Mouse (Mus musculus): ENCODE measurements around the gene Abca1.

The Abca1 gene

GRCm38 (mm10) chr4:53149644-53150043 is 10.1 kb downstream of the Abca1 start:
- DNase-seq (ENCODE audit: low spot score): no peak

GRCm38 (mm10) chr4:53148817-53149216 is 10.9 kb downstream of the Abca1 start:
- DNase-seq (ENCODE audit: low spot score): no peak

GRCm38 (mm10) chr4:53147454-53147853 is 12.2 kb downstream of the Abca1 start:
- DNase-seq (ENCODE audit: low spot score): no peak

- no peak for DNase-seq (ENCODE audit: low spot score)
These were observed 12.6 kb downstream of the Abca1 start for GRCm38 (mm10) chr4:53147046-53147445.

- DNase-seq (ENCODE audit: low spot score): no peak
These were observed 13.3 kb downstream of the Abca1 start for GRCm38 (mm10) chr4:53146227-53146949.

GRCm38 (mm10) chr4:53145434-53146168 is 14.1 kb downstream of the Abca1 start:
- no peak for DNase-seq (ENCODE audit: low spot score)

- no peak for DNase-seq (ENCODE audit: low spot score)
These were observed 15.1 kb downstream of the Abca1 start for GRCm38 (mm10) chr4:53144571-53144970.

GRCm38 (mm10) chr4:53144021-53144420 is 15.7 kb downstream of the Abca1 start:
- DNase-seq (ENCODE audit: low spot score): no peak

- DNase-seq (ENCODE audit: low spot score): no peak
These were observed 19.0 kb downstream of the Abca1 start for GRCm38 (mm10) chr4:53140678-53141077.

GRCm38 (mm10) chr4:53139495-53139894 is 20.2 kb downstream of the Abca1 start:
- DNase-seq (ENCODE audit: low spot score): no peak

GRCm38 (mm10) chr4:53138974-53139373 is 20.7 kb downstream of the Abca1 start:
- no peak for DNase-seq (ENCODE audit: low spot score)

GRCm38 (mm10) chr4:53137087-53137486 is 22.6 kb downstream of the Abca1 start:
- DNase-seq (ENCODE audit: low spot score): no peak

- no peak for DNase-seq (ENCODE audit: low spot score)
These were observed 24.9 kb downstream of the Abca1 start for GRCm38 (mm10) chr4:53134816-53135215.

GRCm38 (mm10) chr4:53133995-53134394 is 25.7 kb downstream of the Abca1 start:
- no peak for DNase-seq (ENCODE audit: low spot score)

GRCm38 (mm10) chr4:53131538-53131937 is 28.2 kb downstream of the Abca1 start:
- DNase-seq (ENCODE audit: low spot score): no peak

GRCm38 (mm10) chr4:53130622-53131517 is 28.8 kb downstream of the Abca1 start:
- no peak for DNase-seq (ENCODE audit: low spot score)

GRCm38 (mm10) chr4:53129716-53130301 is 29.9 kb downstream of the Abca1 start:
- no peak for DNase-seq (ENCODE audit: low spot score)

GRCm38 (mm10) chr4:53127266-53127665 is 32.4 kb downstream of the Abca1 start:
- DNase-seq (ENCODE audit: low spot score): no peak

GRCm38 (mm10) chr4:53126794-53127193 is 32.9 kb downstream of the Abca1 start:
- DNase-seq (ENCODE audit: low spot score): no peak

GRCm38 (mm10) chr4:53124837-53125490 is 34.7 kb downstream of the Abca1 start:
- DNase-seq (ENCODE audit: low spot score): no peak

- no peak for DNase-seq (ENCODE audit: low spot score)
These were observed 37.4 kb downstream of the Abca1 start for GRCm38 (mm10) chr4:53122310-53122709.
